Mouse (Mus musculus) testis, adult 2 months (tissue): ENCODE data around the gene Iglon5. TPM values are rescaled to one million over a fixed set of nuclear protein-coding genes. Genes with fewer than 3 reads are reported as not detected.

Source experiments
- H3K27ac ChIP-seq: fragments of 200-500 bp; 2 replicates; pipeline ENCODE4 v1.5.1; 2012; ENCODE audit warnings: low read depth, low read length; ENCODE audit not compliant: control insufficient read depth, insufficient read depth
- H3K27me3 ChIP-seq: fragments of 200-500 bp; 2 replicates; pipeline ENCODE4 v1.6.1; 2012; ENCODE audit warnings: mild to moderate bottlenecking, low read length, moderate library complexity; ENCODE audit not compliant: control insufficient read depth, insufficient read depth
- H3K36me3 ChIP-seq: fragments of 200-500 bp; 2 replicates; pipeline ENCODE4 v1.6.1; 2012; ENCODE audit warnings: mild to moderate bottlenecking, low read length; ENCODE audit not compliant: control insufficient read depth, insufficient read depth
- H3K4me1 ChIP-seq: fragments of 200-500 bp; 2 replicates; pipeline ENCODE4 v1.6.1; 2012; ENCODE audit warnings: low read length; ENCODE audit not compliant: control insufficient read depth, insufficient read depth
- H3K4me3 ChIP-seq: fragments of 200-500 bp; 2 replicates; pipeline ENCODE4 v1.5.1; 2012; ENCODE audit warnings: low read depth, mild to moderate bottlenecking, low read length, moderate library complexity, mixed read lengths; ENCODE audit not compliant: control insufficient read depth
- CTCF ChIP-seq: fragments of 200-500 bp; IDR thresholded peaks from 2 replicates; pipeline ENCODE4 v1.5.1; 2012; ENCODE audit warnings: low read depth, mild to moderate bottlenecking, inconsistent platforms, low read length, moderate library complexity; ENCODE audit not compliant: control insufficient read depth, insufficient read depth, insufficient replicate concordance
- POLR2A ChIP-seq: fragments of 200-500 bp; IDR thresholded peaks from 2 replicates; pipeline ENCODE4 v1.6.1; 2012; ENCODE audit warnings: low read depth, mild to moderate bottlenecking, inconsistent platforms, low read length, moderate library complexity; ENCODE audit not compliant: control insufficient read depth
- polyA plus RNA-seq: library from polyadenylated mRNA; depleted of rRNA; stranded (reverse); fragments of >200 nt; gene quantifications from 2 replicates; pipeline ENCODE4 v1.2.3, GENCODE M21; 2012

The Iglon5 gene
- polyA plus RNA-seq, 1 experiment = 7.4 TPM

DNA sequence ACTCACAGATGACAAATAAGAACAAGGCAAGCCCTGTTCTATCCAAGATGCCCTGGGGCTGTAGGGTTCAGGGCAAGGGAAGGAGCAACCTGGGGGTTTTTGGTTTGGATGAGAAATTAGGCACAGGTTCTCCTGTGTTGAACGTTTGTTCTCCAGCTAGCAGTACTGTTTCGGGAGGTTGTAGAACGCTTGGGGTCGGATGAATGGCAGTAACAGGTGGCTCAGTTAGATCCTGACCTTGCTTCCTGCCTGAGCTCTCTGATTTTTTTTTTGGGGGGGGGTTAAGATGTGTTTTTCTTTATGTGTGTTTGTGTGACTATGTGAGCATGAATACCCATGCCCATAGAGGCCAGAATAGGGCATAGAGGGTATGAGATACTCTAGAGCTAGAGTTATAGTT, 22.6 kb upstream of the Iglon5 start:
- no peak for TF ChIP-seq CTCF
- no peak for TF ChIP-seq POLR2A
- Histone ChIP-seq H3K4me1 (no peaks in the 10 kb centered on the region), H3K27ac (no peak overlapping the region), H3K27me3 (no peaks in the 10 kb centered on the region), H3K4me3 (no peak overlapping the region), H3K36me3 (no peaks in the 10 kb centered on the region)

DNA sequence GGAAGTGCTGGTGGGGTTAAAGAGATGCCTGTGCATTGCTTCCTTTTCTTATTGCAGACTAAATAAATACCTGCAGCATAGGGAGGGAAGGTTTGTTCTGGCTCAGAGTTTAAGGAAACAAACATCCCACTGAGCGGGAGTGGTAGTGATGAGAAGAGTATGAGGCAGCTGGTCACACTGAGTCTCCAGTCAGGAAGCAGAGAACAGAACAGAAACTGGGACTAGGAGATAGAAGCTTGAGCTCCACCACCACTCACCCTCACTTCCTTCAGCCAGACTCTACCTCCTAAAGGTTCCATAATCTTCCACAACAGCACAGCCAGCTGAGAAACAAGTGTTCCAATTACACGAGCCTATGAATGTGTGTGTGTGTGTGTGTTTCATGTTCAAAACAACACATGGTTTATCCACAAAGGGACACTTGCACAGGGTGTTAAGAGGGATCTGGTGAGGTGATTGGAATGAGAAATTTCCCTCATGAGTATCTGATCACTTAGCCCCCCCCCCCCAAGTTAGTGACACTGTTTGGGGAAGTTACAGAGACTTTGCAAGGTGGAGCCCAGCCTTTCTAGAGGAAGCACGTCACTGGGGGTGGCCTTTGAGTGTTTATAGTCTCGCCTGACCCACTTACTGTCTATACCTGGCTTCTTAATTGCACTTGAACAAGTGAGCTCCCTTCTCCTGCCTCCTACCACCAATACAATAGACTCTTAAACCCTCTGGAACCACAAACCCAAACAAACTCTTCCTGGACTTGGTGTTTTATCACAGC, 22.0 kb upstream of the Iglon5 start:
- TF ChIP-seq POLR2A = no peak
- TF ChIP-seq CTCF = no peak
- Histone ChIP-seq H3K36me3 (no peaks in the 10 kb centered on the region), H3K4me1 (no peaks in the 10 kb centered on the region), H3K27ac (no peak overlapping the region), H3K27me3 (no peaks in the 10 kb centered on the region), H3K4me3 (no peak overlapping the region)

DNA sequence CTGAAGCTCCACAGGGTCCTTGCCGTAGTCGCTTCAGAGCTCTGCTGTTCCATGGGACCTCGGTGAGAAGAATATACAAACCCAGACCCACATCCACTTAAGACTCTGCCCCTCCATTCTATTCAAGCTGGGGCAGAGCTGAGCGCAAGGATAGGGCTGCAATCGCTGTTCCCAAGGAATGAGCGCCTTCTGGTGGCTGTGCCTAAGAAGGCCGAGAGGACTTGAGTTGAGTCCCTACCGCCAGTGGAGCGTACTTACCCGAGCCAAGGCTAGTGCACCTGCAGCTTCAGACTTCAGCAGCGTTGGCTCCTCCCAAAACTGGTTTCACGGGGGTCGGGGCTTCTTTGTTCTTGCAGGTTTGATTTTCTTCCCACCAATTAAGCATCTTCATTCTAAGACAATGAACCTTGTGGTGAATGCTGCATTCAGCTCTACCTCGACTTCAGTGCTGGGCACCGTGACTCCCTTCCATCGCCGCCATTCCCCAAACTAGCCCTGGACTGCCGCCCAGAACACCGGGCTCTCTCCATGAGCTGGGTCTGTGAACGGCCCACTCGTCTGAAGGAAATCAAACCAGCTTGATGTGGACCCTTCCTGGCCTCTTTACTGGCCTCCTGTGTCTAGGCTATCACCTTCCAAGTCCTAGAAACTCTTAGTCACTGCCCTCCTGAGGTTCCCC, 5.6 kb upstream of the Iglon5 start:
- Histone ChIP-seq H3K27ac (no peak overlapping the region), H3K4me1 (peaks cover 9% of the 10 kb centered on the region), H3K36me3 (no peaks in the 10 kb centered on the region), H3K27me3 (no peaks in the 10 kb centered on the region), H3K4me3 (no peak overlapping the region)
- TF ChIP-seq POLR2A (no peak), CTCF (peak; percentile 42; the same call in 1 of the 2 replicates)

DNA sequence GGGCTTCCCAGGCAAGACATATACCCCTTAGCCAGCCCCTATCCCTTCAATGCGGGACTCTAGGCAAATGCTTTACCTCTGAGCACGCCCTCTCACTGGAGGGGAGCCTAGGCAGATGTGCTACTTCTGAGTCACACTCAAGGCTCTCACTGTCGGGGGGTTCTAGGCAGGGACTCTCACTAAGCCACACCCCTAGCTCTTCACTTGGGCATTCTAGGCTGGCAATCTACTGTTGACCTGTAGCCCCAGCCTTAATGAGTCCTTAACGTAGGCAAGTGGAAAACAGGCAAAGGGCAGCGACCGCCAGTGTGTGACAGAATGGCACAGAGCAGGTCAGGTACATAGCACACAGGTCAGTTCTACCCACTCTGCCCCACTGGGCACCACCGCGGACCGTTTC, 986 bp upstream of the Iglon5 start:
- H3K27ac ChIP-seq = no peak overlapping the region
- H3K4me3 ChIP-seq = no peak overlapping the region
- H3K4me1 ChIP-seq = peaks cover 17% of the 10 kb centered on the region
- TF ChIP-seq POLR2A (no peak), CTCF (no peak)
- no peaks in the 10 kb centered on the region for H3K36me3 ChIP-seq
- no peaks in the 10 kb centered on the region for H3K27me3 ChIP-seq

DNA sequence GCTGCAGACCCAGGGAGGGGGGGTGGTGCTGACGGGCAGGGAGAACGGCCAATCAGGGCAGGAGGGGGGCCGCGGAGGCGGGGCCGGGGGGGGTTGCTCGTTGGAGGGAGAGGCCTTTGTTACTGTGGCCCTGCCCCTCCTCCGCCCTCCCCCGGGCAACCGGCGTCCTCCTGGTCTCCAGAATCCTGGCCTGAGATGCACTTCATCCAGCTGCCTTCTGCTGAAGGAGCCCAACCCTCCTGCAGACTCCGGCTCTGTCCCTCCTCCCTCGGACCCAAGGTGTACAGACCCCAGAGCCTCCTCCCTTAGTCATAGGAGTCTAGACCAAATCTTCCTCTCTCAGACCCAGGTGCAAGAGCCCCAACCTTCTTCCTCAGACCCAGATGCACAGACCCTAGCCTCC, 308 bp upstream of the Iglon5 start:
- Histone ChIP-seq H3K27me3 (no peaks in the 10 kb centered on the region), H3K4me1 (peaks cover 16% of the 10 kb centered on the region), H3K4me3 (peak overlapping the region; percentile 58), H3K27ac (peak overlapping the region; percentile 34; the same call in 1 of the 2 replicates), H3K36me3 (no peaks in the 10 kb centered on the region)
- no peak for TF ChIP-seq CTCF
- no peak for TF ChIP-seq POLR2A

DNA sequence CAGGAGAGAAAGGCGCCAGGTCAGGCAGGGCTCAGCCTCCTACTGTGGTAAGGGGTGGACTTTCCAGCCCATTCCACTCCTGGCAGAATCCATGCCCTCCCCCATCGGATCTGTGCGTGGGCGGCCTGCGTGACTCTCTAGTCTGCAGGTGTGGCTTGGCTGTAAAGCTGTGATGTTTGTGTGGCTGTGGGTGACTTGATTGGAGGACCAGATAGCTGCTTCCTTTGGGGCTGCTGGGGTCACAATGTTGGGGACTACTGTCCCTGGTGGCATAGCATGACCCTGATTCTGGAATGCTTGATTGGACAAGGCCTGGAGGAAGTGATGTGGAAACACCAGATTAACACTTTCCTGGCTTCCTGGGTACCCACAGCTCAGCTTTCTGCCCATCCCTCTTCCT, 1.2 kb downstream of the Iglon5 start:
- Histone ChIP-seq H3K27ac (no peak overlapping the region), H3K4me1 (peaks cover 12% of the 10 kb centered on the region), H3K36me3 (no peaks in the 10 kb centered on the region), H3K27me3 (no peaks in the 10 kb centered on the region), H3K4me3 (no peak overlapping the region)
- TF ChIP-seq POLR2A (no peak), CTCF (no peak)

DNA sequence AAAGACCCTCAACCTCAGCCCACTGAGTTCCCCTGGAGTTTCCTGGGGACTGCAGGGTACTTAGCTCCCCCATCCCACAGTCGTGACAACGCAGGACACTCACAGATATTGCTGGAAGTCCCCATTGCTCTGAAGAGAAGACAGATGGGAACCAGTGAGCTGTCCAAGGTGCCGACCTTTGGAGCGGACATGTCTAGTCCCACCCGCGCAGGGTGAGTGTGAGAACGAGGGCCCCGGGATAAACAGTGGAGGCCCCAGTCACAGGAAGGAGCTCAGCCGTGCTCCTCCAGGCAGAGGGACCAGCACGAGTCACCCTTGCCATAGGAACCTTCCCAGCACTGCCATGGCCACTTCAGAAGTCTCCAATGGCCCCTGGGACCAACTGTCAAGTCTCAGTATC, 6.6 kb downstream of the Iglon5 start:
- H3K4me1 ChIP-seq = no peaks in the 10 kb centered on the region

More for the DNA sequence above, 6.6 kb downstream of the Iglon5 start:
- TF ChIP-seq POLR2A (no peak), CTCF (no peak)
- Histone ChIP-seq H3K27me3 (no peaks in the 10 kb centered on the region), H3K36me3 (no peaks in the 10 kb centered on the region), H3K4me3 (no peak overlapping the region), H3K27ac (no peak overlapping the region)
